Mouse (Mus musculus) urinary bladder, adult 2 months (tissue): ENCODE results near the gene Vps33b. TPM values are rescaled to one million over a fixed set of nuclear protein-coding genes. Genes with fewer than 3 reads are reported as not detected.
"Not testable (repeated sequence)": the region's sequence is repeated elsewhere in the genome, so short reads cannot be mapped to it uniquely, and the experiment has no call there.

Source experiments
- DNase-seq: peaks from one replicate; pipeline ENCODE4 v3.0.0; 2022; ENCODE audit warnings: low spot score
- polyA plus RNA-seq: library from polyadenylated mRNA; depleted of rRNA; stranded (reverse); fragments of >200 nt; gene quantifications from 2 replicates; pipeline ENCODE4 v1.2.3, GENCODE M21; 2012; rRNA removed

Vps33b gene
- polyA plus RNA-seq, 1 experiment = 20.7 TPM

DNA sequence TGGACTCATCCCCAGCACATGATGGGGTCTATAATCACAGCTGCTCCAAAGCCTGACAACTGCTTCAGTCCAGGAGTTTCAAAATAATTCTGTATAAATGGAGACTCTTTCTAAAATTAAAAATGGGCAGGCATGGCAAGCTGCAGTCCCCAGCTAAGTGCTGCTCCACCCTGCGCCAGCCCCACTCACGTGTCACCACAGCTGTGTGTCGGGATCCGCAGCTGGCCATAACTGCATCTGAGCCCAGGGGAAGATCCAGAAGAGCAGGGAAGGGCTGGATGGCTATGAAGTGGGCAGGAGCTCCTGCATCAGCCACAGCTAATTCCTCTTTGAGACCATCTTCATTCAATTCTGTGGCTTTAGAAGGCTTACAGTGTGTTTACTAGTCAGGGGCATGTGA, 49.2 kb downstream of the Vps33b start:
- DNase-seq = no peak

DNA sequence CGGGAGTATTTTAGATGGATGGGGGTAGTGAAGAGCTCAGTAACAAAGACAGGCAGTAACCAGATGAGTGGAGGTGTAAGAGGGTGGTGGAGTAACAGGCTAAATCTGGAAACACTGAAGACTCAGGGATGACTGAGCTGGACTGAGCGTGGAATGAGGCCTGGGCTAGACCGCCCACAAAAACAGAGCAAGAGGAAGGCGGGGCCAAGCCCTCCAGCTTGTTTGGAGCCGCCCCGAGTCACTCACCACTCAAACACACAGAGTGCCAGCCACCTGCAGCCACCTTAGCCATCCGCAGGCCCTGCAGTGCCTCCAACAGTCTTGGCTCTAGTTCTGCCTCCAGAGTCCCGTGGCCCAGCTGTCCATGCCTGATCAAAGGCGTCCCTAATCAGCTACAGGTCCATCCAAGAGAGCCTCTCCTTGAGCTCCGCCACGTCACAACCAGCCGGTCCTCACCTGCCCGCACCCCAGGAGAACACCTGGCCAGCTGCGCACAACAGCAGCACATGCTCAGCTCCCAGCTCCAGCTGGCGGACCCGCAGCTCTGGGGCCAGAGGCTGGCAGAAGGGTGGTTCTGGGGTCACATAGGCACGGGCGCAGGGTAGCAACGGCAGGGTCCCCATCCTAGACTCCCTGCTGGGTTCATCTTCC, 50.5 kb downstream of the Vps33b start:
- DNase-seq = no peak

DNA sequence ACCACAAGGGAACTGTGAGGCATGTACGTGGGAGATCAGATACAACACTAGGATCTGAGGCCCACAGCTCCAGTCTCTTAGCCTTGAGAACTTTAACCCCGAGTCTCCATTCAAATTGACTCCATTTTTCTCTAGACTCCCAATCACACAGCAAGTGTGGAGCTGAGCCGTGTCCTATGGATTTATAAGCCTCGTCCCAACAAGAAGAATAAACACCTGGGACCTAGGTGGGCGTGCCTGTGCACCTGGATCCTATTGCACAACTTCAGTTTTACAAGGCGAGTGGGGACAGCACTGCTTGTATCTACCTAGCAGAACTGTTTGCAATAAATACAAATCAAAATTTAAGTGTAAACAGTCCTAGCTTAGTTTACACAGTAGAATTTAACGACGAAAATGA, 53.9 kb downstream of the Vps33b start:
- no peak for DNase-seq

DNA sequence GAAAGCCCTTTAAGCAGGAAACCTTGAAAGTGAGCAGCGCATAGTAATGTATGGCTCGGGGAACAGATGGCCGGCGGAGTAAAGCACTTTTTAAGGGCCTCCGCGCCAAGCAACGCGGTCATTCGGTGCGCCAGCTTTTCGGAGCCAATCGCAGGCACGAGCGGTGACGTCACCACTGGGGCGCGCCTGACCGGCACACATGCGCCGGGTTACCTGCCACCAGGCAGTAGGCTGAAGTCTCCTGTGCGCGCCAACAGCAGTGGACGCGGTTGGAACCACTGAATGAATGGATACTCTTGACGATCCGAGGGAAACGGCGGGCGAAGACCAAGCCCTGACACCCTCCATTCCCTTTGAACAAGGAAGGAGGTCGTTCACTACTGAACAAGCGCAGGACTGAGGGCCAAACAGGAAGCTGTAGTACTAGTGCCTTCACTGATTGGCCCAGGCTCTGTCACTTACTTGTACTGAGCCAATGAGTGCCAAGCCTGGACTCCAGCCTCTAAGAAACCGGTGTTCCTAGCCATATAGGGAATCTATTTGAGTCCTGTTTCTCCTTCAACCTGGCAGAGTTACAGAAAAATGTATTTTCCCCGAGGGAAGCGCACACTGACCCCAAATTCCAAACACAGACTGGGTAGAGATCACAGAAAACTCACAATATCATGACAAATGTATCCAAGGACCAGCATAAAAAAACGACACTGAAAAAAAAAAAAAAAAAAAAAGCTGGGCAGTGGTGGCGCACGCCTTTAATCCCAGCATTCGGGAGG, 54.8 kb downstream of the Vps33b start, which contains the start of gene Rccd1:
TSS of gene Rccd1 (minus strand) at position 412 of the 773 bp plus-strand sequence.
- DNase-seq = peak; percentile 90

DNA sequence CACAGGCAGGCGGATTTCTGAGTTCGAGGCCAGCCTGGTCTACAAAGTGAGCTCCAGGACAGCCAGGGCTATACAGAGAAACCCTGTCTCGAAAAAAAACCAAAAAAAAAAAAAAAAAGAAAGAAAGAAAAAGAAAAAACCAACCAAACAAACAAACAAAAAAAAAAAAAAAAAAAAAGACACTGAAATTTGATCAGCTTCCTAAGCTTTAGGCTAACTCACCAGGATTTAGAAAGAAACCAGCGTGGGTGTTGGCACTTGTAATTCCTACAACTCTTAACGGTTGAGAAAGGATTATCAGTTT, 55.3 kb downstream of the Vps33b start:
- not testable (repeated sequence) for DNase-seq

DNA sequence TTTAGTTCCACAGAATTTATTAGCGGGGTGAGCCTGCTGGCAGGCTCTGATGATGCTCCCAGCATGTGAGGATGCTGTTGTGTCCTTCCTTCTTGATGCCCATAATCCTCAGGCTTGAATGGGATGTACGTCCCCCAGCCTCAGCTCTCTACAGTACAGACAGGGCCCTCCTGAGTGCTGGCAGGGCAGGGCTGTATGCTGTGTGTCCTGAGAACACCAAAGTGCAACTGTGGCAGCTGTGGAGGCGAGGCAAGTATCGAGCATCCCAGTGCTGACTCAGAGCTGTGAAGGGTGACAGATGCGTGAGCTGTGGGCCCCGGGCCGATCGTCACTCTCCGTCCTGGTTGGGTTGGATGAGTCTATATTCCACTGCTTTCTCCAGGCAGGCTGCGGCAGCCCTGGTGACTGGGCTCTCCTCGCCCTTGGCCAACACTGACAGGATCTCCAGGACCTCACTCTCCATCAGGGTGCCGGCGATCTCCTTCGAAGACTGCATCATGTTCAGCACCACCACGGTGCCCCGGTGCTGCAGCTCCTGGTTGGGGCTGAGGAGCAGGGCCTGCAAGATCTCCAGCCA, 55.9 kb downstream of the Vps33b start:
- no peak for DNase-seq

DNA sequence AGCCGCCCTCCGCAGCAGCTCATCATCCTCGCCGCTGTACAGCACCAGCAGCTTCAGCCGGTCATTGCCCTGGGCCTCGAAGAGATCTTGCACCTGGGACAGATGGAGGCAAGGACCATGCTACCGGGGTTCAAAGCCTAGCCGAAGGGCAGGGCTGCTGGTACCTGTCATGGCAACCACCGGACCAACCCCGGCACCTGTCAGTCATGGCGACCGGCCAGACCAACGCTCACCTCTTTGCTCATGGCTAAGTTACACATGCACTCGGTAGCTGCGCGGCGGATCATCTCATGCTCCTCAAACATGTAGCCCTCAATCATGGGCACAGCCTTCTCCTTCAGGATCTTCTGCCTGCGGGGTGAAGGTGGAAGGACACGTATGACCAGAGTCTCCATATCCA, 56.6 kb downstream of the Vps33b start:
- no peak for DNase-seq

DNA sequence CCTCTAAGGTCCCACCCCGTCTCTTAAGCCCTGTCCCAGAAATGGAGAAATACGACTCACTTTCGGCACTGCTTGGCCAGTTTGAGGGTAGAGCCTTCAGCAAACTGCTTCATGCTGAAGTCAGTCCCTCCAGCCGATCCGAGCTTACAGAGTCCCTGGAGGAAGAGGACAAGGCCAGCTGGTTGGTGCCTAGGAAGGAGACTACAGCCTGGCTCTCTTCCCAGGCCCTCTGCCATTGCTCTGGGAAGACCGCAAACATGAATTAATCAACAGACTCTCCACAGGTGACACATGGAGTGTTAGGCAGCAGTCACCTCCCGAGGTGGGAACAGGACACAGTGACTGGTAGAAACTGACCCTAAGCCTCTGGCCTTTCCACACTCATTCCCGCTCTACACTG, 60.8 kb downstream of the Vps33b start:
- DNase-seq = no peak

DNA sequence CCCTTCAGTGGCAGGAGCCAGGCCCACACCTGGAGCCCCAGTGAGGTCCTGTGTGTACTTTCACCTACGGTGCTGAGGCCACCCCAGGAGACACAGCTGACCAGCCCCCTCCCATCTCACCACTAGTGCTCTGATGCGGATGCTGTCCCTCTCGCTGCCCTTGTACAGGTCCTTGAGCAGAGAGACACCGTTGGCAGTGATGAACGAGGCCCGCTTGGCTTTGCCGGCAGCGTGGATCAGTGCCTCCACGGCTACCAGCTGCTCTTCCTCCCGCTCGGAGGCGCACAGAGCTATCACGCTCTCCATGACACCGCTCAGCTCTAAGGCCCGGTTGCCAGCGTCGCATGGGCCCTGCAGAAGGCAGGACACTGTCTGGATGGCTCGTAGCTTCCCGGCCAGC, 62.0 kb downstream of the Vps33b start:
- no peak for DNase-seq

DNA sequence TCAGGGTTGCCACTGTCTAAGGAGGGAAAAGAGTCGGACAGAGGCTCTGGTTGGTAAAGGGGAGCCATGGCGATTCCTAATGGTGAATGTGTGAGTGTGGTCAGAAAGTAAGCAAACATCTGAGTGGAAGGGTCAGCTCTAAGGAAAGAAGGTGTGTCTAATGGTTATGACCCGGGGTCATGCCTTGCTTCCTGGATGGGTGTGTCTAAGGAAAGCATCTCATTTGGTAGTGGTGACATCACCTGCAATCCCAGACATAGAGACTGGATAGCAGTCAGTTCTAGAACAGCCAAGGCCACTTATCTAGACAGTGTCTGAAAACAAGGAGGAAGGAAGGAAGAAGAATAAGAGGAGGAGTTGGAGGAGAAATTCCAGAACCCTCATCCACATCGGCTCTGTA, 65.4 kb downstream of the Vps33b start:
- no peak for DNase-seq

DNA sequence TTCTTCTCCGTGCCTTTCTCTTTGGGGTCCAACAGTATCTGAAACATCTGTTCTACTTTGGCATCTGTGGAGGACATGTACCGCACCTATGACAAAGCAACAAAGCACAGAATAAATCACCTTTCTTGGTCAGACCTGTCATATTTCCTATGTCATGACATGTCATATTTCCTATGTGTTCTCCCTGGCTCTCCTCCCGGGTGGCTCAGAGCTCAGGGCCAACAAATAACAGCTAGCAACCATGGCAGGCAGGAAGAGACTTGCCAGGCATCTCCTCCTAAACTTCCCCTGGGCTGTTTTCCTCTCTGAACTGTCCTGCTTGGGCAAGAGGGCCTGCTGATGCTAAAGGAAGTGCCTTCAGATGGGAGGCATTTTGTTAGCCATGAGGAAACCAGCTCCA, 67.5 kb downstream of the Vps33b start:
- DNase-seq = no peak

DNA sequence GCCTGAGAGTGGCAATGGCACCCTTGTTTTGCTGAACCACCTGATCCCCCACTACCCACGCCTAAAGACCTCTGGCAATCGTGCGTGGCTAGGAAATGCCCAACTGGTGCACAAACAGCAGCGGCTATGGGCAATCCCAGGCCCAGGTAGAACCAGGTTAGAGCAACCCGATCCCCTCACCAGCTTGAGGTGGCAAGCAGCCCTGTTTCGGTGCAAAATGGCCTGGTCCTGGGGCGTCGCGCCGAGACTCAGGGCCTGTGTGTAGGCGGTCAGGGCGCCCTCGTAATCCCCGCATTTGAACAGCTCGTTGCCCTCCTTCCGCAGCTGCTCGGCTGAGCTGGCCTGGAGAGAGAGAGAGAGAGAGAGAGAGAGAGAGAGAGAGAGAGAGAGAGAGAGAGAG, 69.9 kb downstream of the Vps33b start:
- DNase-seq = no peak

DNA sequence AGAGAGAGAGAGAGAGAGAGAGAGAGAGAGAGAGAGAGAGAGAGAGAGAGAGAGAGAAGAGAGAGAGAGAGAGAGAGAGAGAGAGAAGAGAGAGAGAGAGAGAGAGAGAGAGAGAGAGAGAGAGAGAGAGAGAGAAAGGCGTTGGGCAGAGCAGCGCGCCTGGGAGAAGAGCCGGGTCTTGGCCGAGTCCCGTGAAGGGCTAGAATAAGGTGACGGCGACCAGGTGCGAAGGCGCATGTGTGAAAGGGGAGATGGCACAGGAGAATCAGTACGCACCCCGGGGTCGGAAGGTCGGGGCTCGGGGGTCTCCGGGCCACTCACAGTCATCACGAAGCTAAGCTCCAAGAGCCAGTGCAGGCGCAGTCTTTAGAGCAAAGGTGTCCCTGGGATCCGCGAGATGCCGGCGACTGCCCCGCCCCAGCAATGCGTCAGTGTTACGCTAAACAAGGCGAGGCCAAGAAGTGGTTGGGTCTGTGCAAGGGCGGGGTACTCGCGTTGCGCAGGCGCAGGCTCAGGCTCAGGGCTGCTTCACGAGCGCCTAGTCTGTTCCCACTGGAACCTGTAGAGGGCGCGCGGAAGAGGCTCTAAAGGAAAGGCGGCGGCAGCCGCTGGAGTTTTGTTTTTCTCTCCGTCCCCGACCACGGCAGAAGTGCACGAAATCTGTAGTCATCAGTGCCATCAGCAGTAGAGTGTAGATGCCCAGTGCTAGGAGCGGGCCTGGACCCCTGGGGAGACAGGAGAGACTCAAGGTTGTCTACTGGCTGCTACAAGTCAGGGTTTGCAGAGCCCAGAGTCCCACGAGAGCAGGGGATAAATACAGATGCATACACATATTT, 70.6 kb downstream of the Vps33b start:
- DNase-seq = peak; percentile 88

DNA sequence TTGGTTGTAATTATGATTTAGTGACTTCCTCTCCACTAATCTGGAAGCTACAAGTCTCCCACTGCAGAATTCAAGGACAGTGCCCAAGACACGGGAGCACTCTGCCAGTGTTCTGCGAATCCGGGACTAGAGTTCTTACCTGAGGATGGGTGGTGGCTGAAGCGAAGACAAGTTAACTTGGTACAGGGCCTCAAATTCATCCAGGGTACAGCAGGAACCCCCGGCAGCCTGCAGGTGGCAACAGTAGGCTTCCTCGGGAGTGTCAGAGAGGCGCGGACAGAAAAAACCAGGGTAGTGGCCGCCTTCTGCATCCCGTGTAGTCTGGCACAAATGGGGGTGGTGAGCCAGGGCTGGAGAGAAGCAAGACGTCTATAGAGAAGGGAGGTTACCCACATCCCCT, 71.3 kb downstream of the Vps33b start, which contains the start of gene Unc45a:
TSS of gene Unc45a (minus strand) at position 213 of the 400 bp plus-strand sequence.
- DNase-seq = no peak

Other genes with a start within 250 kb of the Vps33b start
- gene Zfp710, start 244.8 kb upstream of the Vps33b start, polyA plus RNA-seq = 15.6 and 18.8 TPM in 2 replicates
- 86.8 and 101 TPM in 2 replicates for gene Idh2, start 154.3 kb upstream of the Vps33b start, polyA plus RNA-seq
- 15.8 and 27.2 TPM in 2 replicates for gene Sema4b, start 82.8 kb upstream of the Vps33b start, polyA plus RNA-seq
- gene Cib1, start 36.8 kb upstream of the Vps33b start, polyA plus RNA-seq = 66.1 and 85.6 TPM in 2 replicates
- gene Gdpgp1, start 36.8 kb upstream of the Vps33b start, polyA plus RNA-seq = 2.2 and 2.6 TPM in 2 replicates
- 1.2 and 1.7 TPM in 2 replicates for gene Ttll13, start 23.3 kb upstream of the Vps33b start, polyA plus RNA-seq
- gene Ngrn, start 8.4 kb upstream of the Vps33b start, polyA plus RNA-seq = 41.7 and 54.9 TPM in 2 replicates
- gene Prc1, start 24.8 kb downstream of the Vps33b start, polyA plus RNA-seq = 5.0 and 5.7 TPM in 2 replicates
- gene Rccd1, start 54.8 kb downstream of the Vps33b start, polyA plus RNA-seq = 21.5 and 26.5 TPM in 2 replicates
- 92.8 and 117 TPM in 2 replicates for gene Unc45a, start 71.4 kb downstream of the Vps33b start, polyA plus RNA-seq
- 33.3 and 40.9 TPM in 2 replicates for gene Hddc3, start 73.5 kb downstream of the Vps33b start, polyA plus RNA-seq
- gene Man2a2, start 101.7 kb downstream of the Vps33b start, polyA plus RNA-seq = 37.1 and 49.6 TPM in 2 replicates
- 22.6 and 24.0 TPM in 2 replicates for gene Fes, start 118.3 kb downstream of the Vps33b start, polyA plus RNA-seq
- 25.3 and 40.7 TPM in 2 replicates for gene Furin, start 135.8 kb downstream of the Vps33b start, polyA plus RNA-seq